Comparison of ENCODE assay signal across 10 mouse cellular contexts in the genomic region with DNA sequence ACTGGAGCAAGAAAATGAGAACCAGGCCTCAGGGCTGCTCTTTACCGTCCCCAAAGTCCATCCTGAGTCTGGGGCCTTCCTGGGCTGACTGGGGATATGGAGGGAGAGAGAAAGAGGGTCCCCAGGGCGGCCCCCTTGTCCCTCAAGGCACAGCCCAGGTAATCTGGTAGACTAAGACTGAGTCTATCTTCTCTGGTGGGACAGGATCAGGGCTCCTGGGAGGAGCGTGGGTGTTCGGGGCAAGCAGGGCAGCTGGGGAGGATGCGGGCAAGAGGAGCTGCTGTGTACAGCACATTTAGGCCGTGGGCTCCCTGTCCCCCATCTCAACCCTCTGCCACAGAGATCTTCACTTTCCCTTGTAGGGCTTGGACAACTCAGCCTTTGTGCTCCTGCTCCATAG. TPM values are rescaled to one million over a fixed set of nuclear protein-coding genes. Genes with fewer than 3 reads are reported as not detected.
A peak's percentile ranks its signal among the peaks of the same experiment; 100 is the strongest.
DNase-seq lines count a peak whose midpoint lies in the region; ATAC-seq and TF ChIP-seq lines count a peak whose summit lies in the region.
"Had no signal": no experiment of that assay in that cellular context is flagged by ENCODE, and none has a peak within 500 bp of the region (broad histone marks: within the 10 kb centered on the region; RNA-seq: fewer than 3 reads in every experiment).

No protein-coding gene starts in this region.

- no peak for DNase-seq in heart, postnatal 36 days
- no peak for DNase-seq in hindbrain, embryonic 14.5 days (ENCODE audit: low spot score)
- no peak for DNase-seq in spleen, postnatal 36 days (ENCODE audit: low spot score in 2 of 2)
- no peak for DNase-seq in thymus, adult 2 months

- no peak for TF ChIP-seq CTCF in thymus, adult 2 months (IDR thresholded peaks at IDR 0.05; ENCODE audit: borderline replicate concordance, control insufficient read depth, extremely low read depth, insufficient read depth, low read length, poor library complexity)

- H3K36me3 ChIP-seq in heart, embryonic 14.5 days (ENCODE audit: control insufficient read depth, insufficient read depth, low read length), result peaks cover 43% of the 10 kb centered on the region
- H3K36me3 ChIP-seq in embryonic facial prominence, embryonic 13.5 days, result peaks cover 18% of the 10 kb centered on the region
- H3K36me3 ChIP-seq in hindbrain, embryonic 14.5 days (replicated peaks; ENCODE audit: control insufficient read depth, insufficient read depth), result 0 out of 2 replicates have a peak, but pooled peaks cover 10% of the 10 kb centered on the region
- no peaks in the 10 kb centered on the region for H3K36me3 ChIP-seq in midbrain, embryonic 13.5 days
- no peaks in the 10 kb centered on the region for H3K36me3 ChIP-seq in thymus, adult 2 months (ENCODE audit: control insufficient read depth, insufficient read depth, low read length)

- no peaks in the 10 kb centered on the region for H3K9me3 ChIP-seq in heart, embryonic 14.5 days (ENCODE audit: control insufficient read depth, low read length)
- H3K9me3 ChIP-seq in embryonic facial prominence, embryonic 13.5 days, result no peaks in the 10 kb centered on the region
- no peaks in the 10 kb centered on the region for H3K9me3 ChIP-seq in hindbrain, embryonic 14.5 days (ENCODE audit: control insufficient read depth, low read length)
- H3K9me3 ChIP-seq in midbrain, embryonic 13.5 days, result no peaks in the 10 kb centered on the region

- H3K9ac ChIP-seq in heart, embryonic 14.5 days (ENCODE audit: low read length), result peak overlapping the region; percentile 99
- peak overlapping the region; percentile 57; the same call in 1 of the 2 replicates for H3K9ac ChIP-seq in embryonic facial prominence, embryonic 13.5 days
- H3K9ac ChIP-seq in hindbrain, embryonic 14.5 days, result peak overlapping the region; percentile 40; the same call in 1 of the 2 replicates
- H3K9ac ChIP-seq in midbrain, embryonic 13.5 days (replicated peaks), result 0 out of 2 replicates have a peak overlapping the region, but pooled peaks have one; percentile 5

- peaks cover 48 to 71% of the 10 kb centered on the region in 2 experiments for H3K4me1 ChIP-seq in heart, embryonic 14.5 days (ENCODE audit: control insufficient read depth in 2 of 2, insufficient read depth in 2 of 2, low read length in 2 of 2)
- H3K4me1 ChIP-seq in embryonic facial prominence, embryonic 13.5 days, result peaks cover 36% of the 10 kb centered on the region
- peaks cover 48% of the 10 kb centered on the region for H3K4me1 ChIP-seq in hindbrain, embryonic 14.5 days (replicated peaks; ENCODE audit: control insufficient read depth, insufficient read depth, low read length)
- peaks cover 59% of the 10 kb centered on the region for H3K4me1 ChIP-seq in midbrain, embryonic 13.5 days (replicated peaks)
- peaks cover 10% of the 10 kb centered on the region for H3K4me1 ChIP-seq in thymus, adult 2 months (replicated peaks; ENCODE audit: control insufficient read depth, insufficient read depth, low read length)

- no peak for TF ChIP-seq POLR2A in thymus, adult 2 months (IDR thresholded peaks at IDR 0.05; ENCODE audit: control insufficient read depth, extremely low read depth, insufficient read depth, low read length, poor library complexity)

- intact Hi-C loops in heart, postnatal 36 days (cut with DNase I), result loop anchor here (5.0 kb wide), 1 partner anchor 134 kb away; the partner anchor contains the start of gene Eml4

- H3K27ac ChIP-seq in heart, embryonic 14.5 days (replicated peaks in 1 of 2; ENCODE audit: control insufficient read depth in 1 of 2, insufficient read depth in 1 of 2, low read depth in 2 of 2, low read length in 2 of 2), result peak overlapping the region; percentile 84 to 99
- H3K27ac ChIP-seq in embryonic facial prominence, embryonic 13.5 days, result no peak overlapping the region
- H3K27ac ChIP-seq in hindbrain, embryonic 14.5 days, result no peak overlapping the region
- no peak overlapping the region for H3K27ac ChIP-seq in midbrain, embryonic 13.5 days
- no peak overlapping the region for H3K27ac ChIP-seq in thymus, adult 2 months (ENCODE audit: control insufficient read depth, insufficient read depth, low read length)

- no peak for ATAC-seq in heart, embryonic 14.5 days (ENCODE audit: insufficient number of reproducible peaks, insufficient read depth, low FRiP score, low read depth)
- no peak for ATAC-seq in embryonic facial prominence, embryonic 13.5 days (ENCODE audit: insufficient number of reproducible peaks, insufficient read depth, low FRiP score, low TSS enrichment, low read depth)
- ATAC-seq in hindbrain, embryonic 14.5 days (ENCODE audit: low FRiP score), result no peak
- ATAC-seq in midbrain, embryonic 13.5 days, result no peak
- no peak for ATAC-seq in megakaryocyte-erythroid progenitor cell, adult 5-6 weeks (replicated peaks; ENCODE audit: low FRiP score, low TSS enrichment, poor library complexity, severe bottlenecking)

- peak overlapping the region; percentile 12 to 95 for H3K4me3 ChIP-seq in heart, embryonic 14.5 days (ENCODE audit: control insufficient read depth in 1 of 2, insufficient read depth in 1 of 2, low read depth in 1 of 2, low read length in 2 of 2)
- peak overlapping the region; percentile 71 for H3K4me3 ChIP-seq in embryonic facial prominence, embryonic 13.5 days
- H3K4me3 ChIP-seq in hindbrain, embryonic 14.5 days (replicated peaks; ENCODE audit: low read length), result no peak overlapping the region
- H3K4me3 ChIP-seq in midbrain, embryonic 13.5 days (replicated peaks), result no peak overlapping the region
- no peak overlapping the region for H3K4me3 ChIP-seq in thymus, adult 2 months (ENCODE audit: control insufficient read depth, insufficient read depth, low read length)
- H3K4me3 ChIP-seq: myocyte had no signal

- H3K27me3 ChIP-seq in heart, embryonic 14.5 days (ENCODE audit: control insufficient read depth, insufficient read depth, low read length), result no peaks in the 10 kb centered on the region
- peaks cover 80% of the 10 kb centered on the region for H3K27me3 ChIP-seq in embryonic facial prominence, embryonic 13.5 days
- peaks cover 5% of the 10 kb centered on the region; the same call in 1 of the 2 replicates for H3K27me3 ChIP-seq in hindbrain, embryonic 14.5 days (ENCODE audit: control insufficient read depth, insufficient read depth, low read length)
- H3K27me3 ChIP-seq in midbrain, embryonic 13.5 days, result peaks cover 86% of the 10 kb centered on the region
- peaks cover 9% of the 10 kb centered on the region for H3K27me3 ChIP-seq in thymus, adult 2 months (ENCODE audit: control insufficient read depth, insufficient read depth, low read length)
- H3K27me3 ChIP-seq: CH12.LX had no signal

- WGBS in heart, embryonic 14.5 days, result 57% methylated on average over 6 of the region's 6 CpGs
- WGBS in embryonic facial prominence, embryonic 13.5 days, result 59% methylated on average over 6 of the region's 6 CpGs
- WGBS in hindbrain, embryonic 14.5 days, result 68% methylated on average over 6 of the region's 6 CpGs
- WGBS in midbrain, embryonic 13.5 days, result 75% methylated on average over 6 of the region's 6 CpGs
- WGBS in thymus, adult 2 months, result 87% methylated on average over 6 of the region's 6 CpGs

- peak overlapping the region; percentile 95 for H3K4me2 ChIP-seq in heart, embryonic 14.5 days (ENCODE audit: low read length)
- peak overlapping the region; percentile 93 for H3K4me2 ChIP-seq in embryonic facial prominence, embryonic 13.5 days
- peak overlapping the region; percentile 94 for H3K4me2 ChIP-seq in hindbrain, embryonic 14.5 days (replicated peaks)
- peak overlapping the region; percentile 83 for H3K4me2 ChIP-seq in midbrain, embryonic 13.5 days (replicated peaks)

RNA-seq across cellular contexts. Expression of gene Pkdcc, which starts 3.6 kb away (rescaled TPM):
- 12.5 and 20.2 TPM in 2 replicates for polyA plus RNA-seq in heart, embryonic 14.5 days (2014; fragmentation: Nextera tagmentation; extraction: Ambion mirVana)
- total RNA-seq in heart, postnatal 36 days (2021), result 10 to 100 TPM; 34.5 to 37.4 TPM
- 5.6 and 8.1 TPM in 2 replicates for polyA plus RNA-seq in embryonic facial prominence, embryonic 13.5 days (2015; fragmentation: Nextera tagmentation; extraction: Ambion mirVana)
- 5.5 and 7.5 TPM in 2 replicates for polyA plus RNA-seq in hindbrain, embryonic 14.5 days (2014; fragmentation: Nextera tagmentation; extraction: Ambion mirVana)
- 1.5 and 2.3 TPM in 2 replicates for polyA plus RNA-seq in midbrain, embryonic 13.5 days (2015; fragmentation: Nextera tagmentation; extraction: Ambion mirVana)
- not detected in 2 replicates for total RNA-seq in megakaryocyte-erythroid progenitor cell, adult 5-6 weeks (2014; fragmentation: Nextera tagmentation)
- total RNA-seq in megakaryocyte-erythroid progenitor cell, adult 5-6 weeks (2017), result not detected in 2 replicates
- 37.5 and 50.8 TPM in 2 replicates for polyA plus RNA-seq in thymus, adult 2 months (2012; rRNA removed)

Comparison
In these comparisons a context has a peak if more than half of its experiments do, and no peak if none do; other contexts are left out.
1. H3K27ac ChIP-seq: peak in heart, embryonic 14.5 days (2 of 2); none in embryonic facial prominence, embryonic 13.5 days (single experiment), hindbrain, embryonic 14.5 days (single experiment), midbrain, embryonic 13.5 days (single experiment) and thymus, adult 2 months (single experiment).
2. H3K4me3 ChIP-seq: peak in heart, embryonic 14.5 days (2 of 2) and embryonic facial prominence, embryonic 13.5 days (single experiment); none in hindbrain, embryonic 14.5 days (single experiment), midbrain, embryonic 13.5 days (single experiment) and thymus, adult 2 months (single experiment).
3. H3K9ac ChIP-seq: peak in every context shown above with its lines; median percentile 99 in heart, embryonic 14.5 days; 57 in embryonic facial prominence, embryonic 13.5 days; 40 in hindbrain, embryonic 14.5 days; 5 in midbrain, embryonic 13.5 days.
4. Peak in every context shown above with its lines, with median percentiles within 50 percentile points of each other: H3K4me2 ChIP-seq.